Mouse (Mus musculus) activated CD4-positive, CD25-positive, alpha-beta regulatory T cell (primary cell): ENCODE results near the gene Vmn2r17. TPM values are rescaled to one million over a fixed set of nuclear protein-coding genes. Genes with fewer than 3 reads are reported as not detected.

Source experiments
- polyA plus RNA-seq, 2 experiments: library from polyadenylated mRNA; unstranded; fragments of 100-300 nt; shearing (Covaris generic); gene quantifications; one replicate each; pipeline ENCODE4 v1.2.1; 2017

Vmn2r17 gene
- polyA plus RNA-seq, result under 1 TPM in 1 of 2 experiments, not detected in 1; 0.02 TPM

DNA sequence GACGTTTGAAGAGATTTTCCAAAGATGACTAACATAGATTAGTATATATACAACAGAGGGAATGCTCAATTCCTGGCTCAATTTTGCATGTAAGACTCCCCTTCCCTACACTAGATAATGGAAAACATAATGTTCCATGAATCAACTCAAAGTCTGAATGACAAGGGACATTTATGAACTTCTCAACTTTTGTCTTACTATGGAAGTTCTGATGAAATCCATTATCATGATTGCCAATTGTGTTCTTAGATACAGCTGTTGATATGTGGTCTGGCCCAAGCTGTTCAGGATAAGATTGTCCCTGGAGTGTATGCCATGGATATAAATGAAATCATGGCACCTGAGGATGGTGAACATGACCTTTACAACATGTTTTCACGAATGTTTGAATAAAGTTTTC lies at the start of gene Vmn2r17:
TSS of gene Vmn2r17 (plus strand) at position 301 of the 400 bp plus-strand sequence.

Other genes starting within 250 kb of the Vmn2r17 start
- gene Vmn2r13, start 227.5 kb upstream of the Vmn2r17 start, polyA plus RNA-seq, result not detected
- gene Vmn2r14, start 195.0 kb upstream of the Vmn2r17 start, polyA plus RNA-seq, result under 1 TPM in 1 of 2 experiments, not detected in 1; 0.02 TPM
- not detected for gene Vmn2r15, start 122.0 kb upstream of the Vmn2r17 start, polyA plus RNA-seq
- gene Vmn2r16, start 89.5 kb upstream of the Vmn2r17 start, polyA plus RNA-seq, result not detected
- 100 to 1,000 TPM in 1 of 2 experiments, 10 to 100 TPM in 1; 65.1 to 108 TPM for gene Crlf2, start 139.3 kb downstream of the Vmn2r17 start, polyA plus RNA-seq